Mouse (Mus musculus) heart, adult 2 months (tissue): ENCODE data around the gene Syn3. TPM values are rescaled to one million over a fixed set of nuclear protein-coding genes. Genes with fewer than 3 reads are reported as not detected.

Experiments
- DNase-seq, 2 experiments: peaks; one replicate each; pipeline ENCODE4 v3.0.0; 2021
- H3K27ac ChIP-seq: fragments of 200-600 bp; 2 replicates; pipeline ENCODE4 v1.8.1; 2022
- H3K27me3 ChIP-seq: fragments of 200-500 bp; 2 replicates; pipeline ENCODE4 v1.6.1; 2012; ENCODE audit warnings: mild to moderate bottlenecking, low read length, inconsistent platforms, mixed read lengths; ENCODE audit not compliant: control insufficient read depth, insufficient read depth
- H3K36me3 ChIP-seq: fragments of 200-500 bp; 2 replicates; pipeline ENCODE4 v1.6.1; 2012; ENCODE audit warnings: low read length, inconsistent platforms; ENCODE audit not compliant: control insufficient read depth, insufficient read depth
- H3K4me1 ChIP-seq: fragments of 200-500 bp; 2 replicates; pipeline ENCODE4 v1.6.1; 2011; ENCODE audit warnings: low read length; ENCODE audit not compliant: control insufficient read depth, insufficient read depth
- H3K4me3 ChIP-seq: fragments of 200-600 bp; 2 replicates; pipeline ENCODE4 v1.8.1; 2022
- H3K79me2 ChIP-seq: fragments of 200-500 bp; replicated peaks from 2 replicates; pipeline ENCODE4 v1.6.1; 2012; ENCODE audit warnings: mild to moderate bottlenecking, inconsistent platforms, low read length, moderate library complexity, mixed read lengths; ENCODE audit not compliant: control insufficient read depth, insufficient read depth
- H3K9ac ChIP-seq: fragments of 200-500 bp; 2 replicates; pipeline ENCODE4 v1.6.1; 2012; ENCODE audit warnings: low read depth, mild to moderate bottlenecking, control low read depth, inconsistent platforms, low read length, mixed read lengths
- CTCF ChIP-seq: fragments of 200-600 bp; IDR thresholded peaks from 2 replicates; pipeline ENCODE4 v1.8.1; 2022; ENCODE audit warnings: antibody characterized with exemption, mild to moderate bottlenecking, moderate library complexity
- EP300 ChIP-seq: fragments of 200-500 bp; IDR thresholded peaks from 2 replicates; pipeline ENCODE4 v1.6.1; 2011; ENCODE audit warnings: low read depth, low read length, control low read depth; ENCODE audit not compliant: insufficient read depth
- POLR2A ChIP-seq: fragments of 200-500 bp; IDR thresholded peaks from 2 replicates; pipeline ENCODE4 v1.6.1; 2011; ENCODE audit warnings: mild to moderate bottlenecking, low read depth, low read length, control low read depth; ENCODE audit not compliant: insufficient read depth
- WGBS: fragments of 180-500 bp; shearing (Covaris S2); methylation state at CpG from one replicate; pipeline ENCODE4 v1.1.7; 2018; 5-methylcytosine and 5-hydroxymethylcytosine counted together
- intact Hi-C: fragments of 180-260 bp; cut with DNase I; formaldehyde crosslinking; loops from one replicate; pipeline ENCODE4 v1.15.1; 2025
- polyA plus RNA-seq: library from polyadenylated mRNA; depleted of rRNA; stranded (reverse); fragments of >200 nt; gene quantifications from 2 replicates; pipeline ENCODE4 v1.2.3, GENCODE M21; 2012
- total RNA-seq, 2 experiments: library from RNA; stranded (reverse); gene quantifications; 2 replicates each; pipeline ENCODE4 v1.2.3; 2021

Gene Syn3
- total and polyA plus RNA-seq, 3 experiments = 0.31 to 0.75 (median 0.41) TPM

DNA sequence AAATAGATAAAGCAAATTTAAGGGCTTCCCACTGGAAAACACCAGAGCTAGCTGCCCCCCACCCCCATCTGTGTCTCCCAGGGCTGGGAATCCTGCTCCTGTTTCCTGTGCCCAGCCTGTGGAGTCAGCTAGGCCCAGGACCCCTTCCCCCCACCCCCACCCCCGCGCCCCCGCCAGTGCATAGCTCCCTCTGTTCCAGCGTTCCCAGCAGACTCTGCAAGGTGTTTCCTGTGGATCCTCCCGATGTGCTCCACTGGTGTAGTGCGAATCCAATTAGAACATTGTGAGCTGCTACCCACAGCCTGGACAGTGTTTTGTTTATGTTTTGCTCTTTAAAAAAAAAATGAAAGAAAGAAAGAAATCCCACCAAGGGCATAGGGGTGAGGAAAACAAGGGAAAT, 173.4 kb downstream of the Syn3 start:
- peak in 1 of 2 experiments; percentile 35 for DNase-seq
- no peak overlapping the region for H3K4me3 ChIP-seq
- H3K4me1 ChIP-seq = peaks cover 49% of the 10 kb centered on the region
- 38% methylated on average over 6 of the region's 6 CpGs for WGBS
- no peak overlapping the region for H3K9ac ChIP-seq
- TF ChIP-seq EP300 (peak; percentile 79), POLR2A (no peak)
- H3K27me3 ChIP-seq = no peaks in the 10 kb centered on the region
- H3K27ac ChIP-seq = peak overlapping the region; percentile 62
- intact Hi-C loops = loop anchor here (2.0 kb wide), 1 partner anchor 14 kb away; no protein-coding TSS in a partner anchor
- H3K36me3 ChIP-seq = peaks cover 63% of the 10 kb centered on the region
- peaks cover 2% of the 10 kb centered on the region for H3K79me2 ChIP-seq

DNA sequence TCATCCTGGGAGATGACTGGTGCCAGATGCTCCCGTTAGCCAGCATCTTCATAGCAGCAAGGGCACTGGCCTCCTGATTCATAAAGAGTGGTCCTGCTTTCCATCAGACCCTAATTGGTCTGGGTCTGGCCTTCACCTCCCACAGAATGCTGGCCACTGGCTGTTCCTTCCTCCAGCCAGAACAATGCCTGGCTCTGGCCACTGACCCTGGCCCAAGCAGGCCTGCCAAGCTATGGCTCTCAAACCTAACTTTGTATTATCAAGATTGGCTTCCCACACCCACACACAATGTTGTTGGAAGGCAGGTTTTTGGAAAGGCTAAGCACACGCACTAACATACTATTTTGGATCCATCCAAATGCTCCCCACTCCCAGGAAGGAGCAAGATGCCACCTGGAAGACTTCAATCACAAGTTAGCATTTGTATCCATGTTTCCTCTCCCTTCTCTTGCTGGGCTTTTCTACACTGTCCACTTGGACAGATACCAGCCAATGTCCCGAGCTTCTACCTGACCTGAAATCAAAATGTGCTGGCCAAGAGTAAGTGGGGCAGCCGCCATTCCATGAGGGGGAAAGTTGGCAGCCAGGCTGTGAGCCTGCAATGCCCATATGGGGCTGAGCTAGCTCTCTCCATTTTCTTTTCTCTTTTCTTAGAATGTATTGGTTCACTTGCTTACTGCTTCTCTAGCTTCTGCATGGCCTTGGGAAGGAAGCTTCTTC, 175.3 kb downstream of the Syn3 start:
- 0 out of 2 replicates have a peak overlapping the region, but pooled peaks have one; percentile 7 for H3K9ac ChIP-seq
- peak overlapping the region; percentile 69 for H3K27ac ChIP-seq
- intact Hi-C loops = no loop called here
- H3K36me3 ChIP-seq = peaks cover 57% of the 10 kb centered on the region
- H3K27me3 ChIP-seq = no peaks in the 10 kb centered on the region
- peaks cover 39% of the 10 kb centered on the region for H3K4me1 ChIP-seq
- peaks cover 2% of the 10 kb centered on the region for H3K79me2 ChIP-seq
- DNase-seq = peak in 1 of 2 experiments; percentile 43
- no peak for TF ChIP-seq CTCF
- TF ChIP-seq EP300 = peak; percentile 60; the same call in 1 of the 2 replicates
- TF ChIP-seq POLR2A = no peak
- H3K4me3 ChIP-seq = no peak overlapping the region
- 32% methylated on average over 4 of the region's 4 CpGs for WGBS

DNA sequence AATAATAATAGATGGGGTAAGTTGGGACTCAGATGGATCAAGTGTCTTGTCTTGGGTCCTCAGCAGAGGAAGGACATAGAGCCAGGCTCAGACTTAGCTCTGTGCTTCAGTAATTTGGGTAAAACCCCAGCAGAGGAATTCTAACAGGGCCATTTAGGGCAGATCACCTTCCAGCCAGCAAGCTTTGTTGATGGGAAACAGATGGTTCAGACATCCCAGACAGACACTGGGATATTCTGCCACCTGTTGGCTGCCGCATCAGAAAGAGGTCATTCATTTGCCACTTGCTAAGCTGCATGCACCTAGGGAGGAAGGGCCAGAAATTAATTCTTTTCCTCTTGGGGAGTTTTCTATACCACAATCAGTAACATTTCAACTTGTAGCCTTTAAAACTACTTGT, 176.7 kb downstream of the Syn3 start:
- H3K27me3 ChIP-seq = no peaks in the 10 kb centered on the region
- intact Hi-C loops = no loop called here
- peak; percentile 39 for TF ChIP-seq CTCF
- no peak for TF ChIP-seq POLR2A
- TF ChIP-seq EP300 = 0 out of 2 replicates have a peak, but pooled peaks have one; percentile 17
- no peak overlapping the region for H3K4me3 ChIP-seq
- H3K9ac ChIP-seq = no peak overlapping the region
- H3K4me1 ChIP-seq = peaks cover 42% of the 10 kb centered on the region
- no peak for DNase-seq
- 39% methylated on average over 1 of the region's 1 CpGs for WGBS
- H3K27ac ChIP-seq = peak overlapping the region; percentile 42
- H3K36me3 ChIP-seq = peaks cover 52% of the 10 kb centered on the region
- H3K79me2 ChIP-seq = peaks cover 2% of the 10 kb centered on the region

- H3K9ac ChIP-seq = peak overlapping the region; percentile 51
- H3K79me2 ChIP-seq = peaks cover 2% of the 10 kb centered on the region
- intact Hi-C loops = no loop called here
- TF ChIP-seq EP300 = 0 out of 2 replicates have a peak, but pooled peaks have one; percentile 13
- no peak for TF ChIP-seq CTCF
- no peak for TF ChIP-seq POLR2A
- peaks cover 54% of the 10 kb centered on the region for H3K36me3 ChIP-seq
- peak in 1 of 2 experiments; percentile 40 for DNase-seq
- H3K27ac ChIP-seq = peak overlapping the region; percentile 42
- no peak overlapping the region for H3K4me3 ChIP-seq
- H3K4me1 ChIP-seq = peaks cover 44% of the 10 kb centered on the region
- 61% methylated on average over 8 of the region's 8 CpGs for WGBS
- no peaks in the 10 kb centered on the region for H3K27me3 ChIP-seq
Observed at GRCm38 (mm10) chr10:86321194-86321593, 177.5 kb downstream of the Syn3 start.

GRCm38 (mm10) chr10:86320204-86320603, 178.5 kb downstream of the Syn3 start:
- Histone ChIP-seq H3K4me1 (peaks cover 44% of the 10 kb centered on the region), H3K27me3 (no peaks in the 10 kb centered on the region), H3K36me3 (peaks cover 51% of the 10 kb centered on the region), H3K79me2 (no peaks in the 10 kb centered on the region), H3K27ac (no peak overlapping the region; the same call in 1 of the 2 replicates), H3K9ac (no peak overlapping the region), H3K4me3 (no peak overlapping the region)
- no peak for DNase-seq
- intact Hi-C loops = no loop called here
- WGBS = 64% methylated on average over 5 of the region's 5 CpGs
- no peak for TF ChIP-seq POLR2A
- TF ChIP-seq CTCF = no peak
- TF ChIP-seq EP300 = no peak

- DNase-seq = no peak
- Histone ChIP-seq H3K4me1 (peaks cover 50% of the 10 kb centered on the region), H3K27ac (peak overlapping the region; percentile 32), H3K36me3 (peaks cover 53% of the 10 kb centered on the region), H3K9ac (no peak overlapping the region), H3K27me3 (no peaks in the 10 kb centered on the region), H3K79me2 (no peaks in the 10 kb centered on the region), H3K4me3 (no peak overlapping the region)
- no peak for TF ChIP-seq EP300
- TF ChIP-seq CTCF = no peak
- TF ChIP-seq POLR2A = no peak
- intact Hi-C loops = loop anchor here (10.0 kb wide), 1 partner anchor 385 kb away; the partner anchor contains the start of genes Hsp90b1 and Ttc41
- 51% methylated on average over 3 of the region's 3 CpGs for WGBS
Observed at GRCm38 (mm10) chr10:86319526-86319925, 179.2 kb downstream of the Syn3 start.
